Mouse (Mus musculus) kidney, embryonic 16.5 days (tissue): ENCODE measurements around the gene Ric8b. TPM values are rescaled to one million over a fixed set of nuclear protein-coding genes. Genes with fewer than 3 reads are reported as not detected.
A peak's percentile ranks its signal among the peaks of the same experiment; 100 is the strongest.

Experiments used
- ATAC-seq: fragments of 200-750 bp; cut with Nextera tagmentation; 2 replicates; pipeline ENCODE4 v1.8.0; 2017; ENCODE audit warnings: moderate TSS enrichment; ENCODE audit not compliant: low FRiP score, low TSS enrichment
- H3K27ac ChIP-seq: fragments of 300-500 bp; sonication (generic); 2 replicates; pipeline ENCODE4 v1.5.1; 2014; ENCODE audit warnings: low read length
- H3K27me3 ChIP-seq: fragments of 300-500 bp; sonication (generic); 2 replicates; pipeline ENCODE4 v1.6.1; 2014; ENCODE audit warnings: low read length, control low read depth, mixed read lengths; ENCODE audit not compliant: insufficient read depth
- H3K36me3 ChIP-seq: fragments of 300-500 bp; sonication (generic); 2 replicates; pipeline ENCODE4 v1.6.1; 2014; ENCODE audit warnings: low read length, control low read depth, mixed read lengths; ENCODE audit not compliant: insufficient read depth
- H3K4me1 ChIP-seq: fragments of 300-500 bp; sonication (generic); 2 replicates; pipeline ENCODE4 v1.6.1; 2014; ENCODE audit warnings: low read length, control low read depth, mixed read lengths; ENCODE audit not compliant: insufficient read depth
- H3K4me2 ChIP-seq: fragments of 300-500 bp; sonication (generic); replicated peaks from 2 replicates; pipeline ENCODE4 v1.6.1; 2014; ENCODE audit warnings: low read depth, low read length
- H3K4me3 ChIP-seq: fragments of 300-500 bp; sonication (generic); 2 replicates; pipeline ENCODE4 v1.5.1; 2014; ENCODE audit warnings: mild to moderate bottlenecking, low read length
- H3K9ac ChIP-seq: fragments of 300-500 bp; sonication (generic); replicated peaks from 2 replicates; pipeline ENCODE4 v1.6.1; 2014; ENCODE audit warnings: low read length
- H3K9me3 ChIP-seq: fragments of 300-500 bp; sonication (generic); 2 replicates; pipeline ENCODE4 v1.6.1; 2016; ENCODE audit warnings: low read length, control low read depth
- WGBS: fragments of 180-500 bp; shearing (Covaris S2); extraction: QIAGEN DNeasy Blood & Tissue Kit; methylation state at CpG from one replicate; pipeline ENCODE4 v1.1.7; 2014; 5-methylcytosine and 5-hydroxymethylcytosine counted together
- polyA plus RNA-seq: library from polyadenylated mRNA; unstranded; fragments of >200 nt; fragmentation: Nextera tagmentation; extraction: Ambion mirVana; gene quantifications from 2 replicates; pipeline ENCODE4 v1.2.1, GENCODE M21; 2015

Ric8b gene
- polyA plus RNA-seq, 1 experiment from 2014 or later = 26.0 TPM

- Histone ChIP-seq H3K4me2 (no peak overlapping the region), H3K4me3 (no peak overlapping the region), H3K9me3 (no peaks in the 10 kb centered on the region), H3K4me1 (no peaks in the 10 kb centered on the region), H3K36me3 (no peaks in the 10 kb centered on the region), H3K27ac (no peak overlapping the region), H3K27me3 (no peaks in the 10 kb centered on the region), H3K9ac (no peak overlapping the region)
- WGBS = 74% methylated on average over 10 of the region's 10 CpGs
- peak; percentile 53; the same call in 1 of the 2 replicates for ATAC-seq
Measured at GRCm38 (mm10) chr10:84895810-84896358, 21.5 kb upstream of the Ric8b start.

- Histone ChIP-seq H3K4me1 (no peaks in the 10 kb centered on the region), H3K4me3 (no peak overlapping the region), H3K9ac (no peak overlapping the region), H3K27ac (no peak overlapping the region), H3K27me3 (no peaks in the 10 kb centered on the region), H3K36me3 (no peaks in the 10 kb centered on the region), H3K4me2 (no peak overlapping the region), H3K9me3 (no peaks in the 10 kb centered on the region)
- ATAC-seq = no peak
- 69% methylated on average over 9 of the region's 9 CpGs for WGBS
Measured at GRCm38 (mm10) chr10:84896941-84897930, 20.2 kb upstream of the Ric8b start.

GRCm38 (mm10) chr10:84898144-84898979 lies 19.1 kb upstream of the Ric8b start:
- no peak overlapping the region for H3K9ac ChIP-seq
- H3K9me3 ChIP-seq = no peaks in the 10 kb centered on the region
- no peak overlapping the region for H3K4me2 ChIP-seq
- peaks cover 2% of the 10 kb centered on the region for H3K4me1 ChIP-seq
- 78% methylated on average over 3 of the region's 3 CpGs for WGBS
- H3K36me3 ChIP-seq = no peaks in the 10 kb centered on the region
- no peaks in the 10 kb centered on the region for H3K27me3 ChIP-seq
- H3K27ac ChIP-seq = no peak overlapping the region
- H3K4me3 ChIP-seq = no peak overlapping the region
- no peak for ATAC-seq

GRCm38 (mm10) chr10:84901676-84902075 lies 15.7 kb upstream of the Ric8b start:
- Histone ChIP-seq H3K36me3 (no peaks in the 10 kb centered on the region), H3K27me3 (no peaks in the 10 kb centered on the region)
- no peak for ATAC-seq

GRCm38 (mm10) chr10:84902213-84902612 lies 15.2 kb upstream of the Ric8b start:
- ATAC-seq = peak; percentile 64; the same call in 1 of the 2 replicates
- Histone ChIP-seq H3K27me3 (no peaks in the 10 kb centered on the region), H3K27ac (no peak overlapping the region), H3K36me3 (no peaks in the 10 kb centered on the region), H3K4me1 (peaks cover 11% of the 10 kb centered on the region), H3K4me3 (no peak overlapping the region), H3K4me2 (no peak overlapping the region), H3K9me3 (no peaks in the 10 kb centered on the region), H3K9ac (no peak overlapping the region)
- 58% methylated on average over 2 of the region's 2 CpGs for WGBS

More at GRCm38 (mm10) chr10:84901676-84902075, 15.7 kb upstream of the Ric8b start:
- no peak overlapping the region for H3K4me2 ChIP-seq
- H3K4me3 ChIP-seq = no peak overlapping the region
- H3K27ac ChIP-seq = no peak overlapping the region
- no peak overlapping the region for H3K9ac ChIP-seq
- no peaks in the 10 kb centered on the region for H3K9me3 ChIP-seq
- H3K4me1 ChIP-seq = peaks cover 11% of the 10 kb centered on the region
- 82% methylated on average over 5 of the region's 5 CpGs for WGBS

GRCm38 (mm10) chr10:84903307-84903706 lies 14.1 kb upstream of the Ric8b start:
- H3K4me1 ChIP-seq = peaks cover 11% of the 10 kb centered on the region
- no peak overlapping the region for H3K27ac ChIP-seq
- H3K9me3 ChIP-seq = no peaks in the 10 kb centered on the region
- H3K27me3 ChIP-seq = no peaks in the 10 kb centered on the region
- ATAC-seq = 0 out of 2 replicates have a peak, but pooled peaks have one; percentile 16
- peak overlapping the region; percentile 41 for H3K4me2 ChIP-seq
- 0 out of 2 replicates have a peak overlapping the region, but pooled peaks have one; percentile 27 for H3K9ac ChIP-seq
- no peak overlapping the region for H3K4me3 ChIP-seq
- no peaks in the 10 kb centered on the region for H3K36me3 ChIP-seq
- WGBS = 42% methylated on average over 7 of the region's 7 CpGs

GRCm38 (mm10) chr10:84903742-84904141 lies 13.7 kb upstream of the Ric8b start:
- Histone ChIP-seq H3K9me3 (no peaks in the 10 kb centered on the region), H3K9ac (0 out of 2 replicates have a peak overlapping the region, but pooled peaks have one; percentile 27), H3K4me1 (peaks cover 11% of the 10 kb centered on the region), H3K27me3 (no peaks in the 10 kb centered on the region), H3K4me2 (peak overlapping the region; percentile 41), H3K4me3 (0 out of 2 replicates have a peak overlapping the region, but pooled peaks have one; percentile 8), H3K27ac (no peak overlapping the region), H3K36me3 (no peaks in the 10 kb centered on the region)
- 4% methylated on average over 5 of the region's 5 CpGs for WGBS
- ATAC-seq = peak; percentile 64

- no peaks in the 10 kb centered on the region for H3K9me3 ChIP-seq
- no peak overlapping the region for H3K9ac ChIP-seq
- no peak for ATAC-seq
- no peaks in the 10 kb centered on the region for H3K27me3 ChIP-seq
- H3K4me1 ChIP-seq = peaks cover 15% of the 10 kb centered on the region
- H3K4me2 ChIP-seq = no peak overlapping the region
- 81% methylated on average over 9 of the region's 9 CpGs for WGBS
- no peaks in the 10 kb centered on the region for H3K36me3 ChIP-seq
- no peak overlapping the region for H3K27ac ChIP-seq
- H3K4me3 ChIP-seq = no peak overlapping the region
Measured at GRCm38 (mm10) chr10:84906895-84907294, 10.5 kb upstream of the Ric8b start.

GRCm38 (mm10) chr10:84908006-84908405 lies 9.4 kb upstream of the Ric8b start:
- no peaks in the 10 kb centered on the region for H3K9me3 ChIP-seq
- no peak overlapping the region for H3K27ac ChIP-seq
- no peaks in the 10 kb centered on the region for H3K27me3 ChIP-seq
- no peaks in the 10 kb centered on the region for H3K36me3 ChIP-seq
- no peak for ATAC-seq
- H3K4me2 ChIP-seq = no peak overlapping the region
- no peak overlapping the region for H3K9ac ChIP-seq
- peaks cover 15% of the 10 kb centered on the region for H3K4me1 ChIP-seq
- no peak overlapping the region for H3K4me3 ChIP-seq
- WGBS = 87% methylated on average over 3 of the region's 3 CpGs
